Mouse (Mus musculus) neural tube, embryonic 14.5 days (tissue): ENCODE measurements around the gene Fzr1. TPM values are rescaled to one million over a fixed set of nuclear protein-coding genes. Genes with fewer than 3 reads are reported as not detected.
A peak's percentile ranks its signal among the peaks of the same experiment; 100 is the strongest.

ENCODE experiments used
- ATAC-seq: fragments of 200-750 bp; cut with Nextera tagmentation; 2 replicates; pipeline ENCODE4 v1.8.0; 2017; ENCODE audit warnings: low read depth, mild to moderate bottlenecking, moderate TSS enrichment, moderate library complexity
- H3K27ac ChIP-seq: fragments of 300-500 bp; sonication (generic); 2 replicates; pipeline ENCODE4 v1.5.1; 2014; ENCODE audit warnings: low read depth, mild to moderate bottlenecking, control low read depth, low read length, moderate library complexity, mixed read lengths
- H3K27me3 ChIP-seq: fragments of 300-500 bp; sonication (generic); 2 replicates; pipeline ENCODE4 v1.6.1; 2014; ENCODE audit warnings: low read length; ENCODE audit not compliant: control insufficient read depth, insufficient read depth
- H3K36me3 ChIP-seq: fragments of 300-500 bp; sonication (generic); 2 replicates; pipeline ENCODE4 v1.6.1; 2014; ENCODE audit warnings: low read length, mixed read lengths; ENCODE audit not compliant: control insufficient read depth, insufficient read depth
- H3K4me1 ChIP-seq: fragments of 300-500 bp; sonication (generic); 2 replicates; pipeline ENCODE4 v1.6.1; 2014; ENCODE audit warnings: low read length; ENCODE audit not compliant: control insufficient read depth, insufficient read depth
- H3K4me2 ChIP-seq: fragments of 300-500 bp; sonication (generic); 2 replicates; pipeline ENCODE4 v1.6.1; 2014; ENCODE audit warnings: mild to moderate bottlenecking, low read depth, low read length, control low read depth
- H3K4me3 ChIP-seq: fragments of 300-500 bp; sonication (generic); 2 replicates; pipeline ENCODE4 v1.5.1; 2014; ENCODE audit warnings: low read depth, low read length, control low read depth, mixed read lengths
- H3K9ac ChIP-seq: fragments of 300-500 bp; sonication (generic); replicated peaks from 2 replicates; pipeline ENCODE4 v1.6.1; 2014; ENCODE audit warnings: low read depth, mild to moderate bottlenecking, control low read depth, low read length, mixed read lengths
- H3K9me3 ChIP-seq: fragments of 300-500 bp; sonication (generic); 2 replicates; pipeline ENCODE4 v1.6.1; 2016; ENCODE audit warnings: low read length; ENCODE audit not compliant: control insufficient read depth
- WGBS: fragments of 180-500 bp; shearing (Covaris S2); extraction: QIAGEN DNeasy Blood & Tissue Kit; methylation state at CpG from one replicate; pipeline ENCODE4 v1.1.7; 2014; 5-methylcytosine and 5-hydroxymethylcytosine counted together
- polyA plus RNA-seq: library from polyadenylated mRNA; unstranded; fragments of >200 nt; fragmentation: Nextera tagmentation; extraction: Ambion mirVana; gene quantifications from 2 replicates; pipeline ENCODE4 v1.2.1, GENCODE M21; 2014

The Fzr1 gene
- polyA plus RNA-seq, 1 experiment from 2014 or later = 125 TPM

GRCm38 (mm10) chr10:81412586-81413309, 34.4 kb upstream of the Fzr1 start:
- ATAC-seq = no peak
- Histone ChIP-seq H3K4me1 (peaks cover 43% of the 10 kb centered on the region), H3K27ac (peak overlapping the region; percentile 46), H3K4me3 (no peak overlapping the region), H3K27me3 (0 out of 2 replicates have a peak, but pooled peaks cover 2% of the 10 kb centered on the region), H3K9me3 (no peaks in the 10 kb centered on the region), H3K36me3 (no peaks in the 10 kb centered on the region), H3K4me2 (no peak overlapping the region), H3K9ac (no peak overlapping the region)
- 76% methylated on average over 16 of the region's 16 CpGs for WGBS

GRCm38 (mm10) chr10:81411471-81412400, 33.4 kb upstream of the Fzr1 start:
- H3K4me1 ChIP-seq = peaks cover 46% of the 10 kb centered on the region
- WGBS = 51% methylated on average over 18 of the region's 18 CpGs

GRCm38 (mm10) chr10:81410981-81411380, 32.7 kb upstream of the Fzr1 start:
- H3K27me3 ChIP-seq = 0 out of 2 replicates have a peak, but pooled peaks cover 2% of the 10 kb centered on the region
- H3K9me3 ChIP-seq = no peaks in the 10 kb centered on the region
- peak overlapping the region; percentile 46; the same call in 1 of the 2 replicates for H3K27ac ChIP-seq
- H3K4me2 ChIP-seq = no peak overlapping the region
- no peak overlapping the region for H3K4me3 ChIP-seq
- no peak overlapping the region for H3K9ac ChIP-seq
- peaks cover 5% of the 10 kb centered on the region; the same call in 1 of the 2 replicates for H3K36me3 ChIP-seq
- WGBS = 80% methylated on average over 9 of the region's 9 CpGs
- no peak for ATAC-seq
- H3K4me1 ChIP-seq = peaks cover 45% of the 10 kb centered on the region

More at GRCm38 (mm10) chr10:81411471-81412400, 33.4 kb upstream of the Fzr1 start:
- Histone ChIP-seq H3K36me3 (peaks cover 5% of the 10 kb centered on the region; the same call in 1 of the 2 replicates), H3K9ac (no peak overlapping the region), H3K4me3 (no peak overlapping the region), H3K27ac (peak overlapping the region; percentile 46), H3K9me3 (no peaks in the 10 kb centered on the region), H3K4me2 (no peak overlapping the region), H3K27me3 (0 out of 2 replicates have a peak, but pooled peaks cover 2% of the 10 kb centered on the region)
- ATAC-seq = no peak

- H3K9me3 ChIP-seq = no peaks in the 10 kb centered on the region
- H3K4me2 ChIP-seq = no peak overlapping the region
- no peak overlapping the region for H3K27ac ChIP-seq
- H3K4me3 ChIP-seq = no peak overlapping the region
- H3K4me1 ChIP-seq = peaks cover 45% of the 10 kb centered on the region
- no peak overlapping the region for H3K9ac ChIP-seq
- H3K36me3 ChIP-seq = peaks cover 12% of the 10 kb centered on the region
- 77% methylated on average over 4 of the region's 4 CpGs for WGBS
- H3K27me3 ChIP-seq = 0 out of 2 replicates have a peak, but pooled peaks cover 2% of the 10 kb centered on the region
- no peak for ATAC-seq
Measured at GRCm38 (mm10) chr10:81410350-81410749, 32.0 kb upstream of the Fzr1 start.

- 0 out of 2 replicates have a peak, but pooled peaks cover 2% of the 10 kb centered on the region for H3K27me3 ChIP-seq
- no peak for ATAC-seq
- no peaks in the 10 kb centered on the region for H3K9me3 ChIP-seq
- H3K4me3 ChIP-seq = no peak overlapping the region
- 6% methylated on average over 8 of the region's 8 CpGs for WGBS
- no peak overlapping the region for H3K27ac ChIP-seq
- H3K4me1 ChIP-seq = peaks cover 38% of the 10 kb centered on the region
- H3K36me3 ChIP-seq = peaks cover 16% of the 10 kb centered on the region
- H3K4me2 ChIP-seq = no peak overlapping the region
- H3K9ac ChIP-seq = no peak overlapping the region
Measured at GRCm38 (mm10) chr10:81409330-81409729, 31.0 kb upstream of the Fzr1 start.

- Histone ChIP-seq H3K36me3 (peaks cover 18% of the 10 kb centered on the region), H3K27ac (no peak overlapping the region), H3K9me3 (no peaks in the 10 kb centered on the region), H3K4me3 (no peak overlapping the region), H3K4me1 (peaks cover 34% of the 10 kb centered on the region), H3K4me2 (no peak overlapping the region), H3K27me3 (0 out of 2 replicates have a peak, but pooled peaks cover 2% of the 10 kb centered on the region), H3K9ac (no peak overlapping the region)
- WGBS = 16% methylated on average over 9 of the region's 9 CpGs
- ATAC-seq = 0 out of 2 replicates have a peak, but pooled peaks have one; percentile 18
Measured at GRCm38 (mm10) chr10:81408871-81409291, 30.6 kb upstream of the Fzr1 start.

- no peaks in the 10 kb centered on the region for H3K9me3 ChIP-seq
- H3K27me3 ChIP-seq = 0 out of 2 replicates have a peak, but pooled peaks cover 2% of the 10 kb centered on the region
- no peak for ATAC-seq
- peaks cover 34% of the 10 kb centered on the region for H3K4me1 ChIP-seq
- peaks cover 18% of the 10 kb centered on the region for H3K36me3 ChIP-seq
- H3K9ac ChIP-seq = no peak overlapping the region
- WGBS = 44% methylated on average over 13 of the region's 13 CpGs
- H3K4me2 ChIP-seq = no peak overlapping the region
- no peak overlapping the region for H3K27ac ChIP-seq
- no peak overlapping the region for H3K4me3 ChIP-seq
Measured at GRCm38 (mm10) chr10:81408424-81408729, 30.1 kb upstream of the Fzr1 start.

- H3K4me1 ChIP-seq = peaks cover 40% of the 10 kb centered on the region
Measured at GRCm38 (mm10) chr10:81407539-81408423, 29.5 kb upstream of the Fzr1 start.

More at GRCm38 (mm10) chr10:81407539-81408423, 29.5 kb upstream of the Fzr1 start:
- peak; percentile 13; the same call in 1 of the 2 replicates for ATAC-seq
- H3K27ac ChIP-seq = peak overlapping the region; percentile 12; the same call in 1 of the 2 replicates
- H3K9me3 ChIP-seq = no peaks in the 10 kb centered on the region
- 24% methylated on average over 31 of the region's 31 CpGs for WGBS
- peak overlapping the region; percentile 32 for H3K4me2 ChIP-seq
- H3K36me3 ChIP-seq = peaks cover 19% of the 10 kb centered on the region
- H3K27me3 ChIP-seq = 0 out of 2 replicates have a peak, but pooled peaks cover 2% of the 10 kb centered on the region
- 0 out of 2 replicates have a peak overlapping the region, but pooled peaks have one; percentile 8 for H3K4me3 ChIP-seq
- no peak overlapping the region for H3K9ac ChIP-seq
